Mouse (Mus musculus) embryonic fibroblast, embryonic 13.5 days (primary cell): ENCODE measurements at regions not wholly inside any gene's neighbourhood (a gene's known extent, or its start where the extent isn't known, plus 50 kb on each side); places are given as distances from the start of the nearest gene placed in this dataset.

Experiments used
- CTCF ChIP-seq: IDR thresholded peaks from 2 replicates; pipeline ENCODE4 v1.5.1; 2011; ENCODE audit warnings: mild to moderate bottlenecking, control low read depth, low read length, moderate library complexity, borderline replicate concordance; ENCODE audit not compliant: insufficient read depth
- POLR2A ChIP-seq: IDR thresholded peaks from 2 replicates; pipeline ENCODE4 v1.6.1; 2011; ENCODE audit warnings: low read depth, mild to moderate bottlenecking, control low read depth, low read length, moderate library complexity

DNA sequence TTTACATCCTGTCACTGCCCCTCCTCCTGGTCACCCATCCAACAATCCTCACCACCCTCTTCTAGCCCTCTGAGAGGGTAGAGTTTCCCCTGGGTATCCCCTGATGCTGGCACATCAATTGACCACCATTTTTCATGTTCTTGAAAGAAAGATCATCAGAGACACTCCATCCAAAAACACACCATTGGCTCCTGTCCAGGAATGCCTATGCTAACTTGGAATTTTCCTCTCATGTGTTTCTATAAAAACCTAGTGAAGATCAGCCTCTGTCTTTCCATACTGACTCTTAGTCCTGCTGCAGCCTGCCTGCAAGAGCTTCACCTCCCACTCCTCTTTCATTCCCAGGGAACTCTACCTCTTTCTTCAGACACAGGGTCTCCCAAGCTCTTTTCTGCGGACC lies 117.2 kb upstream of the Galnt18 start:
- TF ChIP-seq POLR2A (no peak), CTCF (no peak)
